Mouse (Mus musculus) kidney, adult 8-10 months (tissue): ENCODE results near the gene Flt1.

Source experiments
- DNase-seq, 2 experiments: peaks; one replicate each; pipeline ENCODE4 v3.0.0; 2022

Gene Flt1

GRCm38 (mm10) chr5:147539815-147540214 lies 186.0 kb downstream of the Flt1 start:
- no peak for DNase-seq

GRCm38 (mm10) chr5:147539409-147539808 lies 186.4 kb downstream of the Flt1 start:
- DNase-seq: no peak

- no peak for DNase-seq
Observed at GRCm38 (mm10) chr5:147532031-147532430, 193.8 kb downstream of the Flt1 start.

GRCm38 (mm10) chr5:147527788-147528187 lies 198.0 kb downstream of the Flt1 start:
- no peak for DNase-seq

GRCm38 (mm10) chr5:147527006-147527405 lies 198.8 kb downstream of the Flt1 start:
- DNase-seq: no peak
